Mouse (Mus musculus) cerebellum, postnatal 36 days (tissue): ENCODE data around the gene Thra.
"Not testable (repeated sequence)": the region's sequence is repeated elsewhere in the genome, so short reads cannot be mapped to it uniquely, and the experiment has no call there.

ENCODE experiments used
- DNase-seq, 2 experiments: peaks; one replicate each; pipeline ENCODE4 v3.0.0; 2021 to 2022; ENCODE audit warnings: mixed read lengths in 2 of 2

Thra gene

GRCm38 (mm10) chr11:98717904-98718303 is 22.5 kb upstream of the Thra start:
- peak; percentile 86 to 89 for DNase-seq

- no peak for DNase-seq
Observed at GRCm38 (mm10) chr11:98720756-98721155, 19.7 kb upstream of the Thra start.

GRCm38 (mm10) chr11:98721458-98722226 is 18.8 kb upstream of the Thra start:
- DNase-seq, result peak; percentile 61 to 70

GRCm38 (mm10) chr11:98723098-98723497 is 17.3 kb upstream of the Thra start:
- DNase-seq, result no peak

- DNase-seq, result no peak
Observed at GRCm38 (mm10) chr11:98725926-98726506, 14.4 kb upstream of the Thra start.

GRCm38 (mm10) chr11:98729119-98729588 is 11.3 kb upstream of the Thra start, which contains the start of gene Med24:
Gene Med24, minus strand, starts transcription at chr11:98729435.
- peak; percentile 85 to 90 for DNase-seq

GRCm38 (mm10) chr11:98730727-98731126 is 9.7 kb upstream of the Thra start:
- no peak for DNase-seq

GRCm38 (mm10) chr11:98731134-98731533 is 9.3 kb upstream of the Thra start:
- peak; percentile 56 to 66 for DNase-seq

- no peak for DNase-seq
Observed at GRCm38 (mm10) chr11:98734020-98734419, 6.4 kb upstream of the Thra start.

- DNase-seq, result no peak
Observed at GRCm38 (mm10) chr11:98735111-98735510, 5.3 kb upstream of the Thra start.

- DNase-seq, result no peak
Observed at GRCm38 (mm10) chr11:98736176-98736575, 4.3 kb upstream of the Thra start.

GRCm38 (mm10) chr11:98737220-98737619 is 3.2 kb upstream of the Thra start:
- DNase-seq, result not testable (repeated sequence)

- no peak for DNase-seq
Observed at GRCm38 (mm10) chr11:98738428-98738911, 2.0 kb upstream of the Thra start.

- no peak for DNase-seq
Observed at GRCm38 (mm10) chr11:98738925-98739324, 1.5 kb upstream of the Thra start.

GRCm38 (mm10) chr11:98740026-98740392 is 429 bp upstream of the Thra start:
- DNase-seq, result no peak

GRCm38 (mm10) chr11:98741051-98741620 is 698 bp downstream of the Thra start:
- DNase-seq, result no peak

- peak; percentile 71 to 86 for DNase-seq
Observed at GRCm38 (mm10) chr11:98741622-98742396, 1.4 kb downstream of the Thra start.

- DNase-seq, result peak in 1 of 2 experiments; percentile 37
Observed at GRCm38 (mm10) chr11:98742397-98743291, 2.2 kb downstream of the Thra start.

- DNase-seq, result peak in 1 of 2 experiments; percentile 31
Observed at GRCm38 (mm10) chr11:98743655-98744345, 3.4 kb downstream of the Thra start.

GRCm38 (mm10) chr11:98744456-98745019 is 4.1 kb downstream of the Thra start:
- DNase-seq, result no peak
